Mouse (Mus musculus) liver, adult (tissue): ENCODE data around the gene Pak3.

Experiments
- GATA4 ChIP-seq: IDR thresholded peaks from 2 replicates; pipeline ENCODE4 v1.6.1; 2014; ENCODE audit warnings: mild to moderate bottlenecking, low read length; ENCODE audit not compliant: insufficient replicate concordance

The Pak3 gene

GRCm38 (mm10) chrX:143518168-143518901 lies at the start of gene Pak3:
Gene Pak3 (plus strand): TSS chrX:143518591.
- TF ChIP-seq GATA4: no peak

GRCm38 (mm10) chrX:143482866-143483265 lies 35.5 kb upstream of the Pak3 start:
- TF ChIP-seq GATA4: no peak

- TF ChIP-seq GATA4: no peak
Measured at GRCm38 (mm10) chrX:143501053-143501695, 17.2 kb upstream of the Pak3 start.

GRCm38 (mm10) chrX:143501776-143502365 lies 16.5 kb upstream of the Pak3 start:
- no peak for TF ChIP-seq GATA4

DNA sequence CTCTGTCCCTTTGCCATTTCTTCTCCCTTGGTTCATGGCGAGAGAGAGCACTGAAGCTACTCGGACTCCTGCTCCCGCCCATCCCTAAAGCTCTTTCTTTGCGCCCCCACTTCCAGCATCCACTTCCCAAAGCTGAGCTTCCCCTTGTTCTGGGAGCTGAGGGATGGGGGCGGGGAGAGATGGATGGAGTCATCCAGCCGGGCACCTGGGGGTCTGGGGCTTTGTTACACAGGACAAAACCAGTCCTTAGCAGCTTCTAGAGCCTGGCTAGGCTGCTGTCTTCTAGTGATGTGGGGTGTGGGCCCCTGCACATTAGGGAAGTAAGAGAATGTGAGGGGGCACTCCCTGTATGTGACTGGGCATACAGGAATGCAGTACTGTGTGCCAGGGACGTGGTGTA lies 526 bp downstream of the Pak3 start:
- no peak for TF ChIP-seq GATA4

DNA sequence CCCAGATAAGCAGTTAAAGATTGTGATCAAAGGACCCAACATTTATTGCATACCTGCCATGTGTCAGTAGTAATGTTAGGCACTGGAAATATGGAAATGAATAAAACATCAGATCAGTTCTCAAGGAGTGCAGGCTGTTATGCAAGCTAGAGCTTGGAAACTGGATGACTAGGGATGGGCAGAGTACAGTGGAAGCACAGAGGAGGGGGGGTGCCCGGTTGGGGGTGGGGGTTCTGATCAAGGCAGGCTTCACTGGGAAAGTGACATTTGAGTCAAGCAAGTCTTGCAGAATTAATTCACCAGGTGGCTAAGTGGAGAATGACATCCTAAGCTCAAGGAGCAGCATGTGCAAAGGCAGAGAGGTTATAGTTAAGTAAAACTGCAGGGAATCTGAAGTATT lies 1.8 kb downstream of the Pak3 start:
- TF ChIP-seq GATA4: no peak

DNA sequence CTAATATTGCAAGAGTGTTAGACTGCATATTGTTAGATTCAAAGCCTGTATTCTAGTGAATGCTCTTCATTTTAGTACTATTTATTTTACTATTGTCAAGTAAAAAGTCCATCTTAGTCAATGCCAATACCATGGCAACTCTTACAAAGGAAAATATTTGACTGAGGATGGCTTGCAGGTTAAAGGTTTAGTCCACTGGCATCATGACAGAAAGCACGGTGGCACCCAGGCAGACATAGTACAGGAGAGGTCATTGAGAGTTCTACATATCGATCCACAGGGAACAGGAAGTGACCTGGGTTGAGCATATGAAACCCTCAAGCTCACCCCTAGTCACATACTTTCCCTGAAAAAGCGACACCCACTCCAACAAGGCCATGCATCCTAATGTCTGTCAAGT lies 13.9 kb downstream of the Pak3 start:
- TF ChIP-seq GATA4: no peak

GRCm38 (mm10) chrX:143533574-143533973 lies 15.2 kb downstream of the Pak3 start:
- no peak for TF ChIP-seq GATA4

GRCm38 (mm10) chrX:143542756-143543155 lies 24.4 kb downstream of the Pak3 start:
- TF ChIP-seq GATA4: no peak

GRCm38 (mm10) chrX:143543186-143543793 lies 24.9 kb downstream of the Pak3 start:
- no peak for TF ChIP-seq GATA4

GRCm38 (mm10) chrX:143573691-143574090 lies 55.3 kb downstream of the Pak3 start:
- no peak for TF ChIP-seq GATA4

DNA sequence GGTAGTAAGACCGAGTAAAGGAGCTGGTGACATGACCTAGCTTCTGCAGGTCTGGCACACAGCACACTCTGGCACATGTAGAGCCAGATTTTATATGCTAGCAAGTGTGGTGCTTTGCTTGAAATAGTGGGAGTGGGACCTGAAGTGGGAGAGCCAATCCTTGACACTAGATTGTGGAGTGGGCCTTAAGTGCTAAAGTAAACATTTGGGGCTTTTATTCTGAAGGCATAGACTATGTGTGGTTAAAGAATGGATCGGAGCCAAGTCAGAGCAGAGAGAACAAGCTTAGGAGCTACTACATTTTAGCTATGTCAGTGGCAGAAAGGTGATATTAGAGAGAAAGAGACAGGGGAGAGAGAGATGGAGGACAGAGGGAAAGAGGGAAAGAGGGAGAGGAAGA lies 61.5 kb downstream of the Pak3 start:
- TF ChIP-seq GATA4: no peak

DNA sequence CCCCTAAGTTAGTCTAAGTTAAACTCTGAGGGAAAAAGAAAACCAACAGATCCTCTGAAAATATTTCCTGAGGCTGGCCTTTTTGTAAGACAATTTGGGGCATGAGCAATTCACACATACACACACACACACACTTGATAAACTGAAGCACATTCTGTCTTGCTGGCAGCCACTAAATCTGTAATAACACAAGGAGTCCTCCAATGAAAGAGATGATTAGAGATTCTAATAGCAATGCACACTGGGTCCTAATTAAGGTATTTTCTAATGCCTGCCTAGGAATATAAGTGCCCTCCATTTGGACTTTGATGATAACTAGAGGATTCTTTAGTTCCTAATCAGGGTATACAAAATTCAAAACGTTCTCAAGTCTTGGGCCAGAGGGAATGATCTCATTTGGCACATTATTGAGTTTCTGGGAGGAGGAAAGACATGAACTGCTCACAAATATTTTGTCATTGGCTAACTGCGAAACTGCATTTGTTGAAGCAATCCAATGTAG lies 62.1 kb downstream of the Pak3 start:
- TF ChIP-seq GATA4: no peak

DNA sequence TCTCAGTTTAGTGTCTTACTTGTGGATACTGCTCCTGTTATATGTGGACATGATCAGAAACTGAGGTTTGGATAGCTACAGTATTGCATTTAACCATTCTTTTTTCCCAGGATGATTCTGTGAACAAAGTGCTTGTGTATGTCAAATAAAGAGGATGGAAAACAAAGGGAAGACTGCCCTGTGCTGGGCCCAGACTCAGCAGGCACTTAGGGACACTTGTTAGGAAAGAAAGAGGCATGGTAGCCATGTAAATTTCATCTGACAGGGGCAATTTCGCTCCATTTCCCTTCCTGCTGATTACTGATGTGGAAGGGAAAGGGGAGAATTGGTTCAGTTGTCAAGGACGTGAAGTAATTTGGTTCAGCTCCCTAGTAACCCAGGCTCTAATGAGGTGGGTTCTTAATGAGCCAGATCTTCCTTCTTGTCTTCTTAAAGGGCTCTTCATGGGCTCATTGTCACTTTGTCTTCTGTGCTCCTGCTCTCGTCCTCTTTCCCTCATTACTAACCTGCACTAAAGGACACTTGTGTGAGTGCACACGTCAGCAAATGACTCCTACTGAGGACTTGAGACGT lies 88.6 kb downstream of the Pak3 start:
- TF ChIP-seq GATA4: no peak

DNA sequence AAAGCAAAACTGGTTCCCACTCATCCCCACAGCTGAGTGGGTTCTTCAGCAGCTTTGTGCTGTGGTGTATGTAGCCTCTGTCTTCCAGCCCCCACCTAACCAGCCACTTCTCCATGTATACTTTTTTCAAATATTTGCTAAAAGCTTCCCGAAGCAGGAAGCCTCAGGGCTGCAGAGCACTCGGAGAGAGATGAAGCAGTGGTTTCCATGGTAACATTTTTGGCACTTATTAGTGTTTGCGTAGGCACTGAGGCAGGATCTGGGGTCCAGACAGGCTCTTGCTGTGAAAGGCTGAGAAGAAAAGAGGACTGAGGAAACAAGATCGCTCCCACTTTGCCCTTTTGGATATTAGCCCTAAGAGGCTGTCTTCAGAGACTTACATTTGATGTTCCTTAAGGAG lies 100.3 kb downstream of the Pak3 start:
- TF ChIP-seq GATA4: no peak
